Mouse (Mus musculus): Measurements from ENCODE around the gene Mlxipl. TPM values are rescaled to one million over a fixed set of nuclear protein-coding genes. Genes with fewer than 3 reads are reported as not detected.
A peak's percentile ranks its signal among the peaks of the same experiment; 100 is the strongest.

Gene Mlxipl
- polyA plus RNA-seq, 1 experiment from 2014 or later: 4.7 TPM

GRCm38 (mm10) chr5:135126121-135126520 is 36.4 kb downstream of the Mlxipl start:
- Histone ChIP-seq H3K9ac (ENCODE audit: low read length) (no peak overlapping the region), H3K4me2 (ENCODE audit: low read depth, low read length) (no peak overlapping the region), H3K36me3 (ENCODE audit: control insufficient read depth, insufficient read depth, low read length) (no peaks in the 10 kb centered on the region), H3K27ac (ENCODE audit: low read length) (no peak overlapping the region), H3K27me3 (ENCODE audit: control insufficient read depth, insufficient read depth, low read length) (no peaks in the 10 kb centered on the region; the same call in 1 of the 2 replicates), H3K9me3 (replicated peaks; ENCODE audit: control insufficient read depth, low read length) (no peaks in the 10 kb centered on the region), H3K4me1 (ENCODE audit: control insufficient read depth, insufficient read depth, low read length) (no peaks in the 10 kb centered on the region), H3K4me3 (replicated peaks; ENCODE audit: low read length) (no peak overlapping the region)
- WGBS: 67% methylated on average over 6 of the region's 6 CpGs
- no peak for ATAC-seq (ENCODE audit: insufficient read depth, low FRiP score)

- Histone ChIP-seq H3K4me1 (ENCODE audit: control insufficient read depth, insufficient read depth, low read length) (no peaks in the 10 kb centered on the region), H3K27ac (ENCODE audit: low read length) (no peak overlapping the region), H3K4me3 (replicated peaks; ENCODE audit: low read length) (no peak overlapping the region), H3K27me3 (ENCODE audit: control insufficient read depth, insufficient read depth, low read length) (peaks cover 7% of the 10 kb centered on the region), H3K9ac (ENCODE audit: low read length) (no peak overlapping the region), H3K9me3 (replicated peaks; ENCODE audit: control insufficient read depth, low read length) (no peaks in the 10 kb centered on the region), H3K4me2 (ENCODE audit: low read depth, low read length) (no peak overlapping the region), H3K36me3 (ENCODE audit: control insufficient read depth, insufficient read depth, low read length) (no peaks in the 10 kb centered on the region)
- ATAC-seq (ENCODE audit: insufficient read depth, low FRiP score): no peak
- WGBS: 65% methylated on average over 6 of the region's 6 CpGs
These were observed 38.0 kb downstream of the Mlxipl start for GRCm38 (mm10) chr5:135127669-135128068.

- ATAC-seq (ENCODE audit: insufficient read depth, low FRiP score): no peak
- Histone ChIP-seq H3K4me1 (ENCODE audit: control insufficient read depth, insufficient read depth, low read length) (peaks cover 5% of the 10 kb centered on the region), H3K9me3 (replicated peaks; ENCODE audit: control insufficient read depth, low read length) (no peaks in the 10 kb centered on the region), H3K4me3 (replicated peaks; ENCODE audit: low read length) (no peak overlapping the region), H3K4me2 (ENCODE audit: low read depth, low read length) (no peak overlapping the region), H3K27ac (ENCODE audit: low read length) (no peak overlapping the region), H3K9ac (ENCODE audit: low read length) (no peak overlapping the region), H3K36me3 (ENCODE audit: control insufficient read depth, insufficient read depth, low read length) (no peaks in the 10 kb centered on the region), H3K27me3 (ENCODE audit: control insufficient read depth, insufficient read depth, low read length) (peaks cover 16% of the 10 kb centered on the region)
- WGBS: 82% methylated on average over 4 of the region's 4 CpGs
These were observed 40.1 kb downstream of the Mlxipl start for GRCm38 (mm10) chr5:135129747-135130146.

- H3K9me3 ChIP-seq (replicated peaks; ENCODE audit: control insufficient read depth, low read length): no peaks in the 10 kb centered on the region
- no peaks in the 10 kb centered on the region for H3K36me3 ChIP-seq (ENCODE audit: control insufficient read depth, insufficient read depth, low read length)
- H3K4me2 ChIP-seq (ENCODE audit: low read depth, low read length): peak overlapping the region; percentile 54
- H3K9ac ChIP-seq (ENCODE audit: low read length): no peak overlapping the region
- peaks cover 16% of the 10 kb centered on the region for H3K27me3 ChIP-seq (ENCODE audit: control insufficient read depth, insufficient read depth, low read length)
- WGBS: 4% methylated on average over 26 of the region's 26 CpGs
- H3K27ac ChIP-seq (ENCODE audit: low read length): no peak overlapping the region
- peaks cover 5% of the 10 kb centered on the region for H3K4me1 ChIP-seq (ENCODE audit: control insufficient read depth, insufficient read depth, low read length)
- ATAC-seq (ENCODE audit: insufficient read depth, low FRiP score): peak; percentile 88
- peak overlapping the region; percentile 24 for H3K4me3 ChIP-seq (replicated peaks; ENCODE audit: low read length)
These were observed 44.2 kb downstream of the Mlxipl start for GRCm38 (mm10) chr5:135133736-135134405.

GRCm38 (mm10) chr5:135134534-135134933 is 44.8 kb downstream of the Mlxipl start:
- no peak for ATAC-seq (ENCODE audit: insufficient read depth, low FRiP score)
- Histone ChIP-seq H3K27ac (ENCODE audit: low read length) (no peak overlapping the region), H3K27me3 (ENCODE audit: control insufficient read depth, insufficient read depth, low read length) (peaks cover 16% of the 10 kb centered on the region), H3K9ac (ENCODE audit: low read length) (no peak overlapping the region), H3K9me3 (replicated peaks; ENCODE audit: control insufficient read depth, low read length) (no peaks in the 10 kb centered on the region), H3K4me2 (ENCODE audit: low read depth, low read length) (peak overlapping the region; percentile 54), H3K36me3 (ENCODE audit: control insufficient read depth, insufficient read depth, low read length) (no peaks in the 10 kb centered on the region), H3K4me1 (ENCODE audit: control insufficient read depth, insufficient read depth, low read length) (peaks cover 5% of the 10 kb centered on the region), H3K4me3 (replicated peaks; ENCODE audit: low read length) (peak overlapping the region; percentile 24)
- 6% methylated on average over 8 of the region's 8 CpGs for WGBS

- H3K4me1 ChIP-seq (ENCODE audit: control insufficient read depth, insufficient read depth, low read length): no peaks in the 10 kb centered on the region
- H3K9me3 ChIP-seq (replicated peaks; ENCODE audit: control insufficient read depth, low read length): no peaks in the 10 kb centered on the region
- ATAC-seq (ENCODE audit: insufficient read depth, low FRiP score): no peak
- no peak overlapping the region for H3K4me3 ChIP-seq (replicated peaks; ENCODE audit: low read length)
- WGBS: 60% methylated on average over 2 of the region's 2 CpGs
- H3K36me3 ChIP-seq (ENCODE audit: control insufficient read depth, insufficient read depth, low read length): no peaks in the 10 kb centered on the region
- H3K9ac ChIP-seq (ENCODE audit: low read length): no peak overlapping the region
- no peak overlapping the region for H3K27ac ChIP-seq (ENCODE audit: low read length)
- H3K27me3 ChIP-seq (ENCODE audit: control insufficient read depth, insufficient read depth, low read length): no peaks in the 10 kb centered on the region
- no peak overlapping the region for H3K4me2 ChIP-seq (ENCODE audit: low read depth, low read length)
These were observed 50.2 kb downstream of the Mlxipl start for GRCm38 (mm10) chr5:135139881-135140280.

- peaks cover 4% of the 10 kb centered on the region; the same call in 1 of the 2 replicates for H3K4me1 ChIP-seq (ENCODE audit: control insufficient read depth, insufficient read depth, low read length)
- no peak for ATAC-seq (ENCODE audit: insufficient read depth, low FRiP score)
- no peak overlapping the region for H3K27ac ChIP-seq (ENCODE audit: low read length)
- H3K4me3 ChIP-seq (replicated peaks; ENCODE audit: low read length): no peak overlapping the region
- no peaks in the 10 kb centered on the region for H3K9me3 ChIP-seq (replicated peaks; ENCODE audit: control insufficient read depth, low read length)
- 43% methylated on average over 4 of the region's 4 CpGs for WGBS
- no peaks in the 10 kb centered on the region for H3K36me3 ChIP-seq (ENCODE audit: control insufficient read depth, insufficient read depth, low read length)
- H3K27me3 ChIP-seq (ENCODE audit: control insufficient read depth, insufficient read depth, low read length): no peaks in the 10 kb centered on the region
- no peak overlapping the region for H3K9ac ChIP-seq (ENCODE audit: low read length)
- no peak overlapping the region for H3K4me2 ChIP-seq (ENCODE audit: low read depth, low read length)
These were observed 54.8 kb downstream of the Mlxipl start for GRCm38 (mm10) chr5:135144469-135144868.

GRCm38 (mm10) chr5:135145532-135145931 is 55.8 kb downstream of the Mlxipl start:
- Histone ChIP-seq H3K4me3 (replicated peaks; ENCODE audit: low read length) (no peak overlapping the region), H3K27ac (ENCODE audit: low read length) (no peak overlapping the region), H3K27me3 (ENCODE audit: control insufficient read depth, insufficient read depth, low read length) (no peaks in the 10 kb centered on the region), H3K4me2 (ENCODE audit: low read depth, low read length) (no peak overlapping the region), H3K9me3 (replicated peaks; ENCODE audit: control insufficient read depth, low read length) (no peaks in the 10 kb centered on the region), H3K9ac (ENCODE audit: low read length) (no peak overlapping the region), H3K4me1 (ENCODE audit: control insufficient read depth, insufficient read depth, low read length) (peaks cover 7% of the 10 kb centered on the region), H3K36me3 (ENCODE audit: control insufficient read depth, insufficient read depth, low read length) (no peaks in the 10 kb centered on the region)
- no peak for ATAC-seq (ENCODE audit: insufficient read depth, low FRiP score)
- WGBS: 68% methylated on average over 3 of the region's 3 CpGs

- no peaks in the 10 kb centered on the region for H3K9me3 ChIP-seq (replicated peaks; ENCODE audit: control insufficient read depth, low read length)
- no peak overlapping the region for H3K4me2 ChIP-seq (ENCODE audit: low read depth, low read length)
- H3K9ac ChIP-seq (ENCODE audit: low read length): no peak overlapping the region
- no peak overlapping the region for H3K4me3 ChIP-seq (replicated peaks; ENCODE audit: low read length)
- no peak for ATAC-seq (ENCODE audit: insufficient read depth, low FRiP score)
- peaks cover 7% of the 10 kb centered on the region for H3K4me1 ChIP-seq (ENCODE audit: control insufficient read depth, insufficient read depth, low read length)
- no peaks in the 10 kb centered on the region for H3K27me3 ChIP-seq (ENCODE audit: control insufficient read depth, insufficient read depth, low read length)
- H3K36me3 ChIP-seq (ENCODE audit: control insufficient read depth, insufficient read depth, low read length): no peaks in the 10 kb centered on the region
- H3K27ac ChIP-seq (ENCODE audit: low read length): no peak overlapping the region
These were observed 56.3 kb downstream of the Mlxipl start for GRCm38 (mm10) chr5:135145955-135146354.

Measured in stomach, embryonic 16.5 days (tissue).